Mouse (Mus musculus) testis, postnatal 14 days (tissue): ENCODE measurements around the gene Gm27021.
A peak's percentile ranks its signal among the peaks of the same experiment; 100 is the strongest.

ENCODE experiments used
- DNase-seq: peaks from one replicate; pipeline ENCODE4 v3.0.0; 2021; ENCODE audit warnings: low spot score

Gm27021 gene

DNA sequence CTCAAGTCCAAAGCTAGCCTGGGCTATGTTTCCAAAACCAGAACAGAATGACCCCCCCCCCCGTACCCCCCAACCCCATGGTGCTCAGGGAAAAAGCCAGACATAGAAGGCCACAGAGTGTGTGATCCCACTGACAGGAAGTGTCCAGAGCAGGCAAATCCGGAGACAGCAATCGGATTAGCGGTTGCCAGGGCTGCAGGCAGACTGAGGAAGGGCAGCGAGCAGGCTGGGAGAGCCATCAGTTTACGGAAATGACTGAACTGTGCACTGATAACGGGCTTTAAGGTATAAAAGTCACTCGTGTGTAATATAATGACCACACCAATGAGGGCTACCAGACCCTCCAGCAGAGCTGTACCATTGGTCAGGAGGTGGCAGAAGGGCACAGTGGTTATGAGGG lies 26.6 kb downstream of the Gm27021 start:
- no peak for DNase-seq

DNA sequence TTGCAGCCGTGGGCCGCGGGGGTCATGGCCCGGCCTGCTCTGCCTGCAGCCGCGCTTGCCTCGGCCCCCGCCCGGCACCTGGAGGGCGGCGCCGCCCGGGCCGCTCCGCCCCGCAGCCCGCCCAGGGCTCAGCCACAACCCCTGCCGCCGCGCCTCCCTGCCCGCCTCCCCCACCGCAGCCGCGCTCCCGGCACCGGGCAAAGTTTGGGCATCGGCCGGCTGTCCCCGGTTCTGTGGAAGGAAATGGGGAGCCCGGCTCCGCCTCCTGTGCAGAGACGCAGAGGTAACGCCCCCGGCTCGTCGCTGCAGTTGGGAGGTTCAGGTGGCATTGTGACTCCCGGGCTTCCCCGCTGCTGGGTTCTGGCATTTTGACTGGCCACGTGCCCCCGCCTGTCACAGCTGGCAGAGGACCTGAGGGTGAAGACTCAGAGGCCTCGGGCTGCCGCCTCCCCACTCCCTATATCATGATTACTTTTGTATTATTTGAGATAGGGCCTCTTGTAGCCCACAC lies 33.5 kb downstream of the Gm27021 start:
- DNase-seq = no peak

DNA sequence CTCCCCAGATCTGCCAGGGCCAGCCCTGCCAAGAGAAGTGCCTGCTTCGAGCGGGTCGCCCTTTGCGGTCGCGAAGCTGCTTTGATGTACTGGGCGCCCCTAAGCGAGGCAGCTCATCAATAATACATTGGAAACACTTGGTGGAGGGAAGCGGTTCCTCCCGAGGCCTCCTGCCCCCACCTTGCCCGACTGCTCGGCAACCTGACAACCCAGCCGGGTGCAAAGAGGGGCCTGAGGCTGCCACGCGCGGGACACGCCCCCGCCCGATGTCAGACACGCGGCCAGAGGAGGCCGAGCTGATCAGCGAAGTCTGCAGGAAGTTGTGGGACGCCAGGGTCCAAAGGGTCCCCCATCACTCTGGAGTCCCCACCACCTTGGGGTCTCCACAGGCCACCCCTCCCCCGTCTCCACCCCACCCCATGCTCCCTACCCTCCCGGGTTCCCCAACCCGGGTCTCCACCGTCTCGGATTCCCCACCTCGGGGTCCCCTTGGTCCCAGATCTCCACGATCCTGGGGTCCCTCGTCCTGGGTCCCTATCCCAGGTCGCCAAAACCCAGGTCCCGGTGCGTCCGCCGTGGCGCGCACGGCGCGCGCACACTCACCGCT lies 34.1 kb downstream of the Gm27021 start:
- peak; percentile 33 for DNase-seq

DNA sequence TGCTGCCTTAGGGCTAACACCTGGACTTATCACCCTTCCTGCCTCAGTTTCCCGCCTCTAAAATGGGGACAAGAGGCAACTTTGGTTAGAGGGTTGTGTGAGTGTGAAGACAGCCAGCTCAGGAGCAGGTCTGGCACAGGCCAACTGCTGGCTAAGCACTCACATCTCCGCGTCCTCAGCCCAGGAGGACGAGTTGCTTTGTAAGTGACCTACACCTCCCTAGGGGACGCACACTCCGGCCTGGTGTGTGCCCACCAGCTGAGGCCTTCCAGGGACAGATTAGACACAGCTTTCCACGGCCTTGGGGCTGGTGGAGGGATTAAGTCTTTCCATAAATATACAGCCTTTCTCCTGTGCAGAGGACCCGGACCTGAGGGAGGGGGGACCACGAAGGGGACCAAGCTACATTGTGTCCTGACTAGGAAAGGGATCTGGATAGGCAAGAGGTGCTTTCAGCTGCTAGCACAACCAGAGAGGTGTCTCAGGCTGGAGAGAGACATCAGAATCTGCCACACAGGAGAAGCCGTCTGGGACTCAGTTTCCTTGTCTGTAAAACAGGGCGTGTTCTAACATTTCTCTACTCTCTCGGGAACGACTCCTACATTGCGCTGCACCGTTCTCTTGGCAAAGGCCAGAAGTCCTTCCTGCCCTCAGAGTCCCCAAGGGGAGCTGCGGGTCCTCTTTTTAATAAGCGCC lies 34.8 kb downstream of the Gm27021 start:
- DNase-seq = no peak

DNA sequence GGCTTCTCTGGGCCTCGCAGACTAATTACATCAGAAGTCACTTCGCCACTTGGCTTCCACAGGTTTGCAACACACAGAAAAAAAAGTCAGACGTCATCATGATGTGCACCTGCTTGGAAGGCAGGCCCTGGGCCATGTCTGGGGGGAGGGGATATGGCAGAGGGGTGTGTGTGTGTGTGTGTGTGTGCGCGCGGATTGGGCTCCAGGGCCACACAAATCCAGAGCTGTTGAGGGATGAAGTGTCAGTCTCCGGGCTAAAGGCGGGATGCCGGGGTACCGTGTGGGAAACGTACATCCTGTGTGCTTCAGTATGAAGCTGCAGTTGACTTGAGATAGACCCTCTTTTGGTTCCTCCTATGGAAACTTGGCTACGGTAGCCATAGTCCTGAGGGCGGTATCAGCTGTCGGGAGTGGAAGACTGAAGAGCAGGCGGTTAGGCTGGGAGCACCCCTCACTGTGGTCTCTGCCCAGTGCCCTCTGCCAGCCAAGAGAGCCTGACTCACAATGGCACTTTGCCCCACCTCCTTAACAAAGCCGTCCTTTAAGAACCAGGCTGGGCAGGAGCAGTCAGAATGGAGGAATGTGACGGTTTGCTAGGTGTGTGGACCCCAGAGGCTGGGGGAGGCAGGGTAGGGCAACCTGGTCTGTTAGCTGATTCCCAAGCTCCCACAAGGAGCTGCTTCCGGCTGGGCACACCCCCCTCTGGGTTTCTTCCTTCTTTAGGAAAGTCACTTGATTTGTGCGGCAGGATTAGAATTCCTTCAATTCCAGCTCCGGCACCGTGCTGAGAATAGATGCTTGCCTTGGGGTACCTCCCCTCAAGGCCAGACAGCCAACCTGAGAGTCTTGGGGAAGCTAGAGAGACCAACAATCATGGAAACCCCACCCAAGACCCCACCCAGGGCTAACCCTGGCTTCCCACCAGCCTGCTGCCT lies 36.2 kb downstream of the Gm27021 start:
- DNase-seq = no peak

DNA sequence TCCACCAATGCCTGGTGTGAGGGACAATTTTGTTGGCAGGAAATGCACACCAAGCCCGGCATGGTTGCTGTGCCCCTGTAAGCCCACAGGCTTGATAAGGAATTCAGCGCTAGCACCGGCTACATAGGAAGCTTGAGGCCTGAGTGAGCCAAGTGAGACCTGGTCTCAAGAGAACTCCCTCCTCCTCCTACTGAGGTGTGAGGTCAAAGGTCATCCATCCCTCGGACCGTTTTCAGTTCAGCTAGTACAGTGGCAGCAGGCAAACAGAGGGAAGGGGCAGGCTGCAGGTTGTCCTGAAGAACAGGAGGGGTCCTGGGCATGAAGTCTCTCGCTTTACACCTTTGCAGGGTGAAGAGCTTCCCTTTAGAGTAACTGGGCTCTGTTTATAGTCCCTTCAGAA lies 37.0 kb downstream of the Gm27021 start:
- DNase-seq = no peak

DNA sequence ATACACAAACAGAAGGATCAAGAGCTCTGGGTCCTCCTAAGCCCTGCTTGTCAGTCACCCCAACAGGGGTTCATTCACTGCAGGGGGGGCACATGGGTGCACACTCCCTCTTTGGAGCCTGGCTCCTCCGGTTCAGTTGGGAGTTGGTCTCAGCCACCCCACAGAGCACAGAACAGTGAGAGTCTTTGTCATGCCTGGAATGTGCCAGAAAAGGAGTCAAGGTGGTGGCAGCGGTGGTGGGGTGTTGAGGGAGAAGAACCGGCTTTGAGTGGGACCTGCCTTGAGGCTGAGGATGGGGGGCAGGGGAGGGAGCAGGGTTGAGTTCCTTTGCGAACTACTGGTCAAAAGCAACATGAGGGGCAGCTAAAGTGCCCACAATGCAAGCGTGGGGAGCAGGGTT lies 37.8 kb downstream of the Gm27021 start:
- no peak for DNase-seq

DNA sequence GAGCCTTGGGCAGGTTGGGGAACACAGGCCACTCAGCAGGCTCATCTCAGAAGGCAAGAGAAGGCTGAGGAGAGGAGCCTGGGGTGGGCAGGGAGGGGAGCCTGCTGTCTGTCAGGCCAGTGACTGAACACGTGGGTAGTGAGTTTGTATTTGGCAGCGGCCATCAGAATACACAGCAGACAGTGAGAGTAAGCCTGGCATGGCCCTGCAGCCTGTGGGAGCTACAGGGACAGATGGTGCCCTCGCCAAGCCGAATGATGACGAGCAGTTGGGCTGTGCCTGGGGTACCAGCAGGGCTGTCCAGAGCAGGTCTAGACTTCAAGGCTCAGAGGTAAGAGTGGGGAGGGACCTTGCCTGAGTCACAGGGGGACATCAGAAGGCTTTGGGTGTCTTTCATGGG lies 40.6 kb downstream of the Gm27021 start:
- no peak for DNase-seq

DNA sequence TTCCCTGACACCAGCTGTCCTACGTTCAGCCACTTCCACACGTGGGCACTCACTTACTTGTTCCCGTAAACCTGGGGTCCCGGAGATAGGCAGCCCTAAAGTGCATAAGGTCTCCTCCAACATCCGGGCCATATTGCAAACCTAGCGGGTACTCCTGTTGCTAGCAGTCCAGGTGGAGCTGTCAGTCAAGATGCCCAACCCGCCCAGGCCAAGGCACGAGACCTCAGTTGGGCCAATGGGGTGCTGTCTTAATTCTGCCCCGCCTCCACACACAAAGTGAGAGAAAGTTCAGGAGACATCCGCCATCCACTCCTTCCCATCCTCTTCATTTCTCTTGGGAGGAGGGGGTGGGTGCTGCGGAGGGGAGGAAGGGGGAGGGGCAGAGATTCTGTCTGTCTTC lies 41.4 kb downstream of the Gm27021 start:
- DNase-seq = no peak

DNA sequence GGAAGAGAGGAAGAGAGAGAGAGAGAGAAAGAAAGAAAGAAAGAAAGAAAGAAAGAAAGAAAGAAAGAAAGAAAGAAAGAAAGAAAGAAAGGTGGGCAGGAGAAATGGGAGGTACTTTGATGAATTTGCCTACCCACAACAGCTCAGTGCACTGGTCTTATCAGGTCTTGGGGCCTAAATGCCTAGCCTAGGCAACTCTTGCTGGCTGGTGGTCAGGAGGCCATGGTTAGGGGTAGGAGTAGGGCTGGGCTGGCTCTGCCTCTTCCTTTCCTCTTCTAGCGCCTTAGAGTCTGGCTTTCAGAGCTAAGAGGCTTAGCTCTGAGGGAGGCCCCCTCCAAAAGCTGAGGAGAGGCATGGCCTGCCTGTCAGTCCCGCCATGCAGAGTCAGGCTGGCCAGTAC lies 44.3 kb downstream of the Gm27021 start:
- no peak for DNase-seq

DNA sequence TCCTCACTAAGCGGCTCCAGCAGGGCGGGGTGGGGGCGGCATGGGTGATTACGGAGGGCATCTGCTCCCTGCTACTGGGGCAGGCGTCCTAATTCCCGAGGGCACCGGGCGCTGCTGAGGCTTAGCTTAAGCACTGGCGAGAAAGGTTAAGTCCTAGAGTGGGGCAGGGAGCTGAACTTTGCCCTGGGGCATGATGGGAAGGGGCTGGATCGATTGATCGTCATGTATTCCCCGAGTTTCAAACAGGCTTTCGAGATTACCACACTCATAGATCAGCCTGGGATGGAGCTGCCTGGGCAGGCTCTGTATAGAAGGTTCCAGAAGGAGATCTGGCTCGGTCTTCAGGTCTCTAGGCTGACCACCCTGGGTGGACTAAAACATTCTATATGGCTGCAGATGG lies 45.7 kb downstream of the Gm27021 start:
- DNase-seq = no peak

DNA sequence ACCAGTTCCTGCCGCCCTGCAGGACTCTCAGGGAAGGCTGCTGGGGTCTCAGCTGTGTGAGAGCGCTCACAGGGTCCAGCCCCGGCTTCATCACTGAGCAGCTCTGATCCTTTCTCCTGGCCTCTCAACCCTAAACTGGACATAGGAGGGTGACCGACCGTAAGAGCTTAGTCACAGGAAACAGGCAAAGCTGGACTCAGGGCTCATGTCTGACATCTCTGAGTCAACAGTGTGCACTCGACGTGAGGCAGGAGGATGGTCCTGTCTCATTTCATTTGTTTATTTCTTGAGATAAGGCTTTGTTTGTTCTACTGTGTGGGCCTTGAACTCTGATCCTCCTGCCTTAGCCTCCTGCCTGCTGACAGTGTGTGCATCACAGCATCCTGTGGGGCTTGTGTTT lies 47.4 kb downstream of the Gm27021 start:
- DNase-seq = no peak

DNA sequence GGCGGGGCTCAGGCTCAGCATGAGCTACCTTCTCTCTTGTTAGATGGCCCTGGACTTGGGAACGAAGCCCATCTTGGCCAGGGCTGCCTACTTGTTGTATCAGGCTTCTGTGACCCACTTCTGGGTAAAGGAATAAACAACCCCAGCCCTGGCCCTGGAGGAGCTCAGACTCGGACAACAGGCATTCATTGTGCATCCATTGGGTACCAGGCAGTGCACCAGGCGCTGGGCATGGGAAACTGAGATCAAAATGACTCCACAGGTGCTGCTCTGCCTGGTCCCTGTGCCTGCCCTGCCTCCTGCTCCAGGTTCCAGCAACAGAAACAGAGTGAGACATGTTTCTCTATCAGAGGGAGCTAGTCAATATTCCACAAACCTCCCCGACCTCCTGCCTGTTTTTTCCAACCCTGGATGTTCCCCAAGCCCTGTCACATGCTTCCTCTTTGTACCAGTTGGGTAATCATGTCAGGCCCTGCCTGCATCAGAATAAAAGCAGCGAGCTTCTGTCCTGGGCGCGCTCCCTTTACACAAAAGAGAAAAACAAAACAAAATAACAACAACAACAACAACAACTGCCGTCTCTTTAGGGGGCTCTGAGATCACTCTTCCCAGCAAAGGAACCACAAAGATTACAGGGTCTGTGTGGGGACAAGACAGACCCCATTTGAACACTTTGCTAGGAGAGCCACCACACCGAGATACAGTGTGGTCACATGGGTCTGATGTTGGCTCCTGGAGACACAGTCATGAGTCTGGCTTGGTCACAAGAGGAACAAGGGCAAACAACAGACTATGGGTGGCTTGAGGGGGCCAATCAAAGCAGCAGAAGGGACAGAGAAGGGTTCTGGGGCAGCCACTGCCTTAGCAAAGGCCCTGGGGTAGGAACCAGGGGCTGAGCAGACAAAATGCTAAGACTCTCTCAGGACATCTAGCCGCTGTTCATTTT lies 48.4 kb downstream of the Gm27021 start:
- DNase-seq = no peak

DNA sequence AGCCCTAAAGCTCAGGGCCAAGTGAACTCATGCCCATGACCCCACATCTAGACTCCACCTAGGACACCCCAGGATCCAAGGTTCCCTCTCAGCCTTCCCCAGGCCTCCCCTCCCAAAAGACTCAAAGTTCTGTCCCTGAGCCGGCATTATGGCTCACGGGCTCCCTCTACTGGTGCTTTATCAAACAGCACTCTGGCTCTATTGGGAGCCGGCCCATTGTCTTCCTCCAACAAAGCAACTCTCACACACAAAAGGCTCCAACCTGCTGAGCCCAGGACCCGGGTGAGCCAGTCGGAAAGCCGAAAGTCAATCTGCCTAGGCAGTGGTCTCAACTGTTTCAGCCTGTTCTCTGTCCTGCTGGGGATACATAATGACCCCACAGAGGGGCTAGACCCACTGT lies 49.8 kb downstream of the Gm27021 start:
- no peak for DNase-seq

DNA sequence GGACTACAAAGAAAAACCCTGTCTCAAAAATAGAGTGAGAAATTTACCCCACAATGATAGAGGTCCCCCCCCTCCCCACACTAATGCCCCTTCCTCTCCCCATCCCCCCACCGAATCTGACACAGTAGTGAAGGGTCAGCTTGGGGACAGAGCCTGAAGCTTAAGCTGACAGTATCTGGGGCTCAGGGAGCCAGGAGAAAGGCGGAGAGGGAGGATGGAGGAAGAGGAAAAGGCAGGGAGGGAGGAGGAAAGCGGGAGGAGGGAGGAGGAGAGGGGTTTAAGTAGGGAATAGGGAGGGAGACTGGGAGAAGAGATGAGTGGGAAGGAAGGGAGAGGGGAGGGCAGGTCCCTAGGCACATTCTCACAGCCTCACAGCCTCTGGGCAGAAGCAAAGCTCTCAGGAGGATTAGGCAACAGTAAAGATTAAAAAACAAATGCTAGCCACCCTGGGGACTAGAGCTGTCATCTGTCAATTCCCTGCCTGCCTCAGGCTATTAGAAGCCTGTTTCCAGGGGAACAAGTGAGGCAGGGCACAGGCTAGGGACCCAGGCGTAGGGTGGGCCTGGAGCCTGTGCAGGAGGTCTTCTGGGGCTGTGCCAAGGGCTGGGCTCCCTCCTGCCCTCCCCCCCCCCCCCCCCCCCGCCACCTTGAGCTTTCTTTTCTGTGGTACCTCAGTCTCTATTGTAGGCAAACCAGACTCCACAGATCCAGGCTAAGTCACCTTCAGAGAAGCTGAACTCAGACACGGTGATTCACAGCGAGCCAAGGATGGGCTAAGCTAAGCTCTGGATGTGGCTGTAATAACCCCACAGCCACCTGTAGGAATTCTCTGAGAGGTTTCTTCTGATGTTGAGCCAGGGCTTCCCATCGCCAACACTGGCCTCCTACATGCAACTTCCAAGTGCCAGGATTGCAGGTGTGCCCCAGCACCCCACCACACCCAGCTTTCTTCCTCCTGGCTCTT lies 50.9 kb downstream of the Gm27021 start:
- DNase-seq = no peak

DNA sequence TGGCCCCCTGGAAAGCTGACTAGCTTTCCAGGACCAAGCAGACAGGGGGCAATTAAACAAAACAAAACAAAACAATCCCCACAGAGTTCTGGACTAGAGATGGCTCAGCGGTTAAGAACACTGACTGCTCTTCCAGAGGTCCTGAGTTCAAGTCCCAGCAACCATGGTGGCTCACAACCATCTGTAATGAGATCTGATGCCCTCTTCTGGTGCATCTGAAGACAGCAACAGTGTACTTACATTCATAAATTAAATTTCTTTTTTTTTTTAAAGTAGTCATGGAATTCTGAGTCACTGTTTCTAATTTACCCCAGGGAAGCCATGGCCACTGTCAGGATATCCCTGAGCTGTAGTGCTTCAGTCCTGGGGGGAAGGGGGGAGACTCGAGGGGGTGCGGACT lies 53.4 kb downstream of the Gm27021 start:
- DNase-seq = no peak

DNA sequence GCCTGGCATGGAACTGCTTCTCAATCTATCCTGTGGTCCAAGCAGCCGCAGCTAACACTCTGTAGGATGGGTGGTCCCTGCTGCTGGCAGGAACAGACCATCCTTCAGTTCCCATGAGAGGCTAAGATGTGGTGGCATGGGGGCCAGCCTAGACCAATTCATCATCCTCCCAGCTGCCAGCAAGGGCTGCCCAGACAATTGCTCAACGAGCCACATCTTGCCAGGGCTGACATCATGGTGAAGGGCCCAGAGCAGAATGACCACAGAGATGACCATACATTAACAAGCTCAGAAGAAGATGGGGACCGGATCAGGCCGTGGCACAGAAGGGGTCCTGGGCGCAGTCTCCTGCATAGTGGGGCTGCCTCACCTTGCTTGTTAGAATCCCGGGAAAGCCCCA lies 57.1 kb downstream of the Gm27021 start:
- DNase-seq = no peak

DNA sequence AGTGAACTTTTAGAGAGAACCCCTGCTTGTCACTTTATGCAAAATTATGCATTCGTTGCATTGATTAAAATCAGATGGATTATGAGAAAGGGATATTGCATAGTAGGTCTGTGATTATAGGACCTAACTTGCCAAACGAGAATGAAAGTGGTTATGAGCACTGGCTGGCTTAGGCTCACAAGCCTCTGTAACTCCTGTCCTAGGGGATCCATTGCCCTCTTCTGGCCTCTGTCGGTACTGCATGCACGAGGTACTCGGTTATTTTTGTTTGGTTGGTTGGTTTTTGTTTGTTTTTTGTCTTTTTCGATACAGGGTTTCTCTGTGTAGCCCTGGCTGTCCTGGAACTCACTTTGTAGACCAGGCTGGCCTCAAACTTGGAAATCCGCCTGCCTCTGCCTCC lies 60.0 kb downstream of the Gm27021 start:
- DNase-seq = peak; percentile 64

DNA sequence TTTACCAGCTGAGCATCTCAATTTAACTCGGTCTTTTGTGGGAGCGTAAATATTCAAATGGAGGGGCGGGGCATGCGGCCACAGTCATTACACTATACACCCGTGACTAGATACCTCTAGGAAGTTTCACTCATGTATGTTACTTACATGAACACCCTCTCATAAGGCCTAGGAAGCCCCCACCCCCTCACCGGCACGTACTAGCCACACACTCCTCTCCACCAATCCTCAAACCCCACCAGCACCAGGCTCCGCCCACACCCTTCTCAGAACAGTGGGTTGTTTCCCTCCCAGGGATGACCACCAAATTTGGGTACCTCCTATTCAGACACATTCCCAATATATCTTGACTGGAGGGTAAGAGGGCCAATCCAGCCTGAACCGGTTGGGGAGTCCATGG lies 60.4 kb downstream of the Gm27021 start:
- no peak for DNase-seq

DNA sequence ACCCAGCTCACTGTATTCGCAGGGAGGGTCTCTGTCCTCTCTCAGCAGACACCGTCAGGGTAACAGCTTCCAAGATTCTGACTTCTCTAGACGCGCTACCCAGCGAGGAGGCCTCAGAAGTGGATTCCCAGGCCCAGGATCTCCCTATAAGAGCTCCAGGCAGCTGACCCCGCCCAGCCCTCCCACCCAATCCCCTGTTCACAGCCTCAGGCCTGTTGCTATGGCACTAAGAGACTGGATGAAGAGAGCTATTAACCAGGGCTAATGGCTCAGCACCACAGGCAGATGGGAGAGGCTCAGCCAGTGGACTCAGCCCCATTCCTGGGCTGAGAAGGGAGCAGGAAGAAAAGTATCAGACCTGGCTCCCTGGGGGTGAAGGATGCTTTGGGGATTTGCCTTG lies 65.2 kb downstream of the Gm27021 start:
- no peak for DNase-seq

DNA sequence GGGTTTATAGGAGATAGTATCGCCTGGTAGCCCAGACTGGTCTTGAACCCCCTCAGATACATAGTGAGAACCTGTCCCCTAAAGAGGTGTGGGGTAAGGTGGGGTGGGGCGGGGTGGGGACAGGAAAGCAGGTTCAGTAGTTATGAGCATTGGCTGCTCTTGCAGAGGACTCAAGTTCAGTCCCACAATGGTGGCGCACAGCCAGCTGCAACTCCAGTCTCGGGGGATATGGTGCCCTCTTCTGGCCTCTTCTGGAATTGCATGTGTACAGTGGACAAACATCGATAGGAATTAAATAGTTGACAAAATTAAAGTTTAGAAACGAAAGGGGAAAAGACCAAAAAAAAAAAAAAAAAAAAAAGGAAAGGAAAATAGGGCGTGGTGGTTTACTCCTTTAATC lies 68.4 kb downstream of the Gm27021 start:
- peak; percentile 69 for DNase-seq
